Mouse (Mus musculus) ES-Bruce4 (cell line): ENCODE data around the gene 9130213A22Rik.

ENCODE experiments used
- CTCF ChIP-seq: IDR thresholded peaks from one replicate; pipeline ENCODE4 v1.8.1; 2011; ENCODE audit warnings: low read depth, low read length
- POLR2A ChIP-seq: IDR thresholded peaks from one replicate; pipeline ENCODE4 v1.8.1; 2011; ENCODE audit warnings: low read length; ENCODE audit not compliant: insufficient read depth

DNA sequence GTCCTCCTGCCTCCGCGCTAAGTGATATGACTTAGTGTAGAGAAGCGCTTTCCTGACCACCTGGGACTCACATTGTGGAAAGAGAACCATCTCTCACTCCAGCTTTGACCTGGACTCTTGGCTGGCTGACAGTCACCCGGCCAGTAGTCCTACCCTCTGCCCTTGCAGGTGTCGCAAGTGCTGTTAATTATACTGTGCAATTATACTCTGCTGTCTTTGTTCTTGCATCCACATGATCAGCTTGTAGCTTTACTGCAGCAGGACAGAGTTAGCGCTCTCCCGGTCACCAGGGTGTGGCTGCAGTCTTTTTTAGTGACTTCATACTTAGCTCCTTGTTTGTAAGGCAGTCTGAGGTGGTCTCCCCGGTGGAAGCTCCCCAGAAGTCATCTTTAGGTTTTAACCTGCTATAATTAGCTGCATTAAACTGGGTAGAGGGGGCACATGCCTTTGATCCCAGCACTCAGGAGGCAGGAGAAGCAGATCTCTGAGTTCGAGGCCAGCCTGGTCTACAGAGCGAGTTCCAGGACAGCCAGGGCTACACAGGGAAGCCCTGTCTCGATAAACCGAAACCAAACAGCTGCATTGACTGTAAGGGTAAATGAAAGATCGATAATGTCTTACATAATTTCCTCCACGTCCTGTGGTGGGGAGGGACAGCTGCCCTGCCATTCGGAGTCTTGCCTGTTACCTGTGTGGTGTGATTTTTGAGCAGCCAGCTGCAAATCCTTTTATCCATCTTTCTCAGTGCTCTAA lies 42.1 kb downstream of the 9130213A22Rik start:
- no peak for TF ChIP-seq CTCF
- TF ChIP-seq POLR2A: no peak
